Mouse (Mus musculus): ENCODE measurements around the gene Mcts2.

GRCm38 (mm10) chr2:152653874-152654715 lies 32.7 kb upstream of the Mcts2 start:
- no peak for TF ChIP-seq POLR2A (IDR thresholded peaks at IDR 0.05; ENCODE audit: borderline replicate concordance, extremely low read depth, insufficient read depth, insufficient read length, poor library complexity, severe bottlenecking)
- no peak for TF ChIP-seq CTCF (IDR thresholded peaks at IDR 0.05; ENCODE audit: borderline replicate concordance, extremely low read depth, insufficient read depth, insufficient read length)
